Mouse (Mus musculus) CD4-positive, CD25-positive, alpha-beta regulatory T cell (primary cell): ENCODE data around the gene Olfr726. TPM values are rescaled to one million over a fixed set of nuclear protein-coding genes. Genes with fewer than 3 reads are reported as not detected.

ENCODE experiments used
- polyA plus RNA-seq: library from polyadenylated mRNA; unstranded; fragments of 100-300 nt; shearing (Covaris generic); gene quantifications from one replicate; pipeline ENCODE4 v1.2.1, GENCODE M21; 2017

Gene Olfr726
- not detected for polyA plus RNA-seq

DNA sequence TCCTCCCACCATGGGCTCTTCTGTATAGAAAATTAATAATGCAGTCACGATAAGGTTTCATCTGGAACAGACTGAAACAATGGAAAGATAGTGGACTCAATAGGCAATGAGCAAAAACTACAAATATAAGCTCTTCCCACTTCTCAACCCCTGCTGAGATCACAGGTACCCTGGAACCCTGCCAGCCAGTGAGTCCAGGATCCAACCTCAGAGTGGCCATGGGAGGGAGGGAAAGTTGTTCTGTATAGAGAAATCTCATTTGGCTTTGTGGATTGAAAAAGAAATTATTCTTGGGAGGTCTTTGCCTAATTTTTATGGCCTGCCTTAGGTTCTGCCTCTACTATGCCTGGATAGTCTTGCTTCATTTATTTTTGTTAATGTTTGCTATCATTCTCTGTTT lies at the start of gene Olfr726:
Olfr726 (minus strand) TSS at position 101 of the 400 bp plus-strand sequence.

DNA sequence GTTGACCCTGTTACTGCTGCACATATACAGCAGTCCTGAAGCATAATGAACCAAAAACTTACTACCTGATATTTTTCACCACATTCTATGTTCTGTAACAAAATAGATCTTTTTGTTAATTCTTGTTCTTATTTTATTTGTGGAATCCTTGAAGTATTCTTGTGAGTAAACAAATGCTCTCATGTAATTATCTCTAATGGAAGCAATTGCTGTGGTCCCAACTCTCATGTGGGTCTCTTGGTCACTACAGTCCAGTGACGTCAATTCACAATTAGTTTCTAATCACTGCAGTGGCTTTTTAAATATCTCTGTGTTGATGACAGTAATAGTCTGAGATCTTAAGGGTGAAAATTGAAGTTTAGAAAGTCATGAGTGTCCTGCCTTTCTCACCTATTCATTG lies 32.1 kb upstream of the Olfr726 start, which contains the start of gene Olfr727:
Olfr727 (plus strand) TSS at position 301 of the 400 bp plus-strand sequence.

DNA sequence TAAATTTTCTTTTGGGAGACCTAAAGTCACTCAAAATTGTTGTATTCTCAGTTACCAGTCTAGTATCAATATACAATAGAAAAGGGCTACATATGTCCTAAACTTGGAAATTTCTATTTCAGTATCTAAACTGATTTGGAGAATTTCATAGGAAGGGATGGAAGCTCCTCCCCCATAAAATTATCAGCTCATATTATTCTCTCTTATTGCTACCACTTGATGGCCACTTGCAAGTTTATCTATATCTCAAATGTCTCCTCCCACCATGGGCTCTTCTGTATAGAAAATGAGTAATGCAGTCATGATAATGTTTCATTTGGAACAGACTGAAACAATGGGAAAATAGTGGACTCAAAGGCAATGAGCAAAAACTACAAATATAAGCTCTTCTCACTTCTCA lies 50.5 kb downstream of the Olfr726 start, which contains the start of gene Olfr725:
Olfr725 (minus strand) TSS at position 101 of the 400 bp plus-strand sequence.

Other genes with a start within 250 kb of the Olfr726 start
- not detected for gene Olfr722, start 189.0 kb downstream of the Olfr726 start, polyA plus RNA-seq
- gene Olfr723, start 159.2 kb downstream of the Olfr726 start, polyA plus RNA-seq, result not detected
- gene Olfr724, start 127.7 kb downstream of the Olfr726 start, polyA plus RNA-seq, result not detected
- not detected for gene Olfr725, start 50.6 kb downstream of the Olfr726 start, polyA plus RNA-seq
- gene Olfr727, start 32.2 kb upstream of the Olfr726 start, polyA plus RNA-seq, result not detected
- 0.04 TPM for gene Olfr728, start 51.7 kb upstream of the Olfr726 start, polyA plus RNA-seq
- gene Olfr729, start 62.0 kb upstream of the Olfr726 start, polyA plus RNA-seq, result 0.12 TPM
- not detected for gene Olfr730, start 97.2 kb upstream of the Olfr726 start, polyA plus RNA-seq
- gene Olfr731, start 150.9 kb upstream of the Olfr726 start, polyA plus RNA-seq, result 0.05 TPM
- gene Olfr732, start 193.3 kb upstream of the Olfr726 start, polyA plus RNA-seq, result not detected
- gene Olfr733, start 210.6 kb upstream of the Olfr726 start, polyA plus RNA-seq, result 0.06 TPM
- not detected for gene Olfr734, start 235.8 kb upstream of the Olfr726 start, polyA plus RNA-seq